Mouse (Mus musculus): ENCODE data around the gene Terf2.

Terf2 gene

DNA sequence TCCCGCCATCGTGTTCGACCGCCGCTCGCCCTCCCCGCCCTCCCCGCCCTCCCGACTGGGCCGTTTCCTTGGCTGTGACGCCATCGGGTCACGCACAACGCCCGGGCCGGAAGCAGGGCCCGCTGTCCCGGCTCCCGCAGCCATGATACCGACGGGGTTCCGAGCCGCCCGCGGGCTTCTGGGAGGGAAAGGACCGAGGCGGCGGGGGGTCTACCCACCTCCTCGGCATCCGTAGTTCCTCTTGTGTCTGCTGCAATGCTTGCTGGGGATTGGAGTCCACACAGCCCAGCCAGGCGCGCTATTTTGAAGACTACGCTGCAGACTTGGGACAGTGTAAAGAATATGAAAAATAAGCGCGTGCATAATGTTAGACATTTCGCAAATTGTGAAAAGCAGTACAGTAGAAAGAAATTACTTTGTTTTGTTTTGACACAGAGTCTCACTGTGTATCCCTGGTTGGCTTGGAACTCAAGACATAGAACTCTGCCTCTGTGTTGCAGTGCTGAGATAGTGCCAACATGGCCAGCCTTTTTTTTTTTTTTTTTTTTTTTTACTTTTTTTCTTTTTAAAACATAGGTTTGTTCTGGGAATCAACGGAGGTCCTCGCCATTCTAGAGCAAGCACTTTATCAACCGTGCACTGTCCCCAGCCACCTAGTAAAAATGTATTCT lies at the start of gene Terf2:
Terf2 (minus strand) TSS at position 182 of the 671 bp plus-strand sequence.
- peak; percentile 62; the same call in 1 of the 2 replicates for TF ChIP-seq GATA4 (IDR thresholded peaks at IDR 0.05; ENCODE audit: insufficient replicate concordance, low read length)

DNA sequence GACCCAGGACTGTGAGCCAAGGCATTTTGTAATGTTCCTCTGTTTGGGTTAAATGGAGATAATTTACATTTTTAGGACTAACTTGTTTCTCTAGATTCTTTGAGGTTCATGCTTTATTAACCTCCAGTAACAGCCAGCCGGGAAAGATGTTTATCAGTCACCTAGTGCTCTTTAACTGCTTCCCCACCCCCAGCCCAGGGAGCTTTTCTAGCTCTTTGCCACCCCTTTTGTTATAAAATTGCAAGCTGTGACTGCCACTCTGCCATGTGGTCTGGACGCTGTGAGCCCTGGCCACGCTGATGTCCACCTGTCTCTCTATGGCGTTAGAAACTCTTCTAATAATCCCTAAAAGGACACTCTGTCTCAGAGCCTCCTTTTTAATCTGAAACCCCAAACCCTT lies 47.2 kb upstream of the Terf2 start:
- TF ChIP-seq GATA4 (IDR thresholded peaks at IDR 0.05; ENCODE audit: insufficient replicate concordance, low read length), result no peak

- no peak for TF ChIP-seq GATA4 (IDR thresholded peaks at IDR 0.05; ENCODE audit: insufficient replicate concordance, low read length)
Measured at GRCm38 (mm10) chr8:107142539-107142938, 46.2 kb upstream of the Terf2 start.

DNA sequence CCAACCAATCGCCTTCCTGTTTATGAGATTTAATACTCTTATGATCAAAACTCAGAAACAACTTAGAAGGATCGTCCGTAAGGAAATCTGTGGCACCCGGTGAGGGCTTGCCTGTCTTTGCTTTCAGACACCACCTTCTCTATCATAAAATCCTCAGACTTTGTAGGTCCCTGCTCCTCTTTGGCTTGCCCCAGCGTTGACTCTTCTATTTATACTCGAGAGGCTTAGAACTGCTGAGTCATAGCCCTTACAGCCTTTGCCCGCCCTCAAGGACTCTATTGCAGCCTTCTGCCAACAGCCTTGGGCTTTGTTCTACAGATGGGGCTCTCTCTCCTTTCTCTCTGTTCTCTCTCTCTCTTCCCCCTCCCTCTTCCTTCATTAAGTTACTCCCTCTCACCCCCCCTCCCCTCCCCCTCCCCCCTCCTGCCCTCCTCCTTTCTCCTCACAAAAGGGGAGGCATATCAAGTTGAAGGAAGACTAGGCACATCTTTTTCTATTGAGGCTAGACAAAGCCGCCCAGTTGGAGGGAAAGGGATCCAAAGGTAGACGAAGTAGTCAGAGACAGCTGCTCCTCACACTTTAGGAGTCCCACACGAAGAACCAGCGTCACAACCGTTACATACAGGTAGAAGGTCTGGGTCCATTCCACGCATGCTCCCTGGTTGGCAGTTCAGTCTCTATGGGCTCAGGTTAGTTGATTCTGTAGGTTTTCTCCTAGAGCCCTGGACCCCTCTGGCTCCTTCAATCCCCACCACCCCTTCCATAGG lies 43.5 kb upstream of the Terf2 start:
- TF ChIP-seq GATA4 (IDR thresholded peaks at IDR 0.05; ENCODE audit: insufficient replicate concordance, low read length), result no peak

- TF ChIP-seq GATA4 (IDR thresholded peaks at IDR 0.05; ENCODE audit: insufficient replicate concordance, low read length), result no peak
Measured at GRCm38 (mm10) chr8:107138338-107138737, 42.0 kb upstream of the Terf2 start.

DNA sequence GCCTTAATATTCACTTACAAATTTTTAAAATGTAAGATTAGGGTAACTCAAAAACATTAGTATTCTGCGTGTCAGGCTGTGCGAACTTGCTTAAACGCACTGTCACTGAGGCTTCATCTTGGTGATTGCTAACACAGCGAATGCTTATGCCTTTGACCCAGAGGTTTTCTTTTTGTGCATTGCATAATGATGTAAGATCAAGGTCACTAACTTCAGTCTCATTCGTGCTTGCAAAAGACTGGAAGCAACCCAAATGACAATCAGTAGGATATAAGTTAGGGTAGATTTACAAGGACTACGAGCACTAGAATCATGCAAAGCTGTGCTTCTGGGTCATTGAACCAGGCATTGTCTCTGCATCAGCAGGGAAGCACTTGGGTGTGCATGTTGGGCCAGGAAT lies 41.2 kb upstream of the Terf2 start:
- TF ChIP-seq GATA4 (IDR thresholded peaks at IDR 0.05; ENCODE audit: insufficient replicate concordance, low read length), result no peak

- no peak for TF ChIP-seq GATA4 (IDR thresholded peaks at IDR 0.05; ENCODE audit: insufficient replicate concordance, low read length)
Measured at GRCm38 (mm10) chr8:107136003-107136612, 39.8 kb upstream of the Terf2 start.

- no peak for TF ChIP-seq GATA4 (IDR thresholded peaks at IDR 0.05; ENCODE audit: insufficient replicate concordance, low read length)
Measured at GRCm38 (mm10) chr8:107133881-107134280, 37.5 kb upstream of the Terf2 start.

GRCm38 (mm10) chr8:107132581-107133491 lies 36.5 kb upstream of the Terf2 start:
- no peak for TF ChIP-seq GATA4 (IDR thresholded peaks at IDR 0.05; ENCODE audit: insufficient replicate concordance, low read length)

- TF ChIP-seq GATA4 (IDR thresholded peaks at IDR 0.05; ENCODE audit: insufficient replicate concordance, low read length), result no peak
Measured at GRCm38 (mm10) chr8:107130028-107130427, 33.7 kb upstream of the Terf2 start.

GRCm38 (mm10) chr8:107129171-107130025 lies 33.1 kb upstream of the Terf2 start:
- peak; percentile 98 for TF ChIP-seq GATA4 (IDR thresholded peaks at IDR 0.05; ENCODE audit: insufficient replicate concordance, low read length)

GRCm38 (mm10) chr8:107124343-107124742 lies 28.0 kb upstream of the Terf2 start:
- TF ChIP-seq GATA4 (IDR thresholded peaks at IDR 0.05; ENCODE audit: insufficient replicate concordance, low read length), result no peak

DNA sequence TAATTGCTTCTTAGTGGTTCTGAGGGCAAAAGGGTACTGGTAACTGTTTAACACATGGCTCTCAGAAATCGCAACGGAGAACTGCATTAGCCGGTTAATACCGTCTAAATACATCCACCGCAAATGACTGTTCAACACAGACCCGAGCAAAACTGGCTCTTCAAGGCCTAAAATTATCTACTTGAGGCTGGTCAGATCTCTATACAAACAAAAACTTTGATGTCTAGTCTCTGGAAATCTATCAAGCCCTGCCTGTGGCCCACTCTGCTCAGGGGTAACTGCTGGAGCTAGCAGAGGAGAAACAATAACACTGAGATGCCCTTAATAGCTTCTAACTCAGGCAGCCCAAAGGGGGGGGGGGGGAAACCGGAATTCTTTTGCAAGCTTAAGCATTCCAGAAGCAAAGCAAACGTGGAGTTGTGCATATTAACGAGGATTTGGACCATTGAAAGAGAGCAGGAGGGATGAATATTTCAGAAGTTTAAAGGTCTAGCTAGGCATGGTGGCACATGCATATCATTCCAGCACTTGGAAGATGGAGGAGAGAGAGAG lies 26.8 kb upstream of the Terf2 start:
- TF ChIP-seq GATA4 (IDR thresholded peaks at IDR 0.05; ENCODE audit: insufficient replicate concordance, low read length), result no peak

All from liver, adult (tissue).